Mouse (Mus musculus) Patski (cell line): ENCODE measurements around the gene Snap25. TPM values are rescaled to one million over a fixed set of nuclear protein-coding genes. Genes with fewer than 3 reads are reported as not detected.

ENCODE experiments used
- ATAC-seq: fragments of 100-300 bp; one replicate; pipeline ENCODE4 v1.8.0; 2021
- CTCF ChIA-PET: fragments of 350-600 bp; sonication (Branson Sonifier 250); formaldehyde crosslinking; loops from one replicate; lab custom pipeline; 2022; ENCODE audit warnings: inconsistent platforms; lab: Charles Lee
- POLR2A ChIA-PET: fragments of 350-600 bp; sonication (Branson Sonifier 250); formaldehyde crosslinking; loops from one replicate; lab custom pipeline; 2022; ENCODE audit warnings: antibody characterized with exemption, inconsistent platforms; lab: Charles Lee
- DNase-seq: peaks from one replicate; pipeline ENCODE4 v3.0.0-alpha.2; 2011; ENCODE audit warnings: low read depth, low spot score
- H3K27me3 ChIP-seq: fragments of 371-371 bp; one replicate; pipeline ENCODE4 v1.5.1; 2021
- CTCF ChIP-seq: fragments of 100-300 bp; IDR thresholded peaks from one replicate; pipeline ENCODE4 v1.5.1; 2021
- in situ Hi-C: fragments of 300-500 bp; cut with MboI; formaldehyde crosslinking; loops from 3 replicates; pipeline ENCODE4 v1.11.1; 2018; ENCODE audit warnings: low pct_unique_long_range_greater_than_20kb, mixed read lengths
- polyA plus RNA-seq: library from polyadenylated mRNA; unstranded; gene quantifications from one replicate; pipeline ENCODE4 v1.2.3, GENCODE M21; 2021

The Snap25 gene
- polyA plus RNA-seq, 1 experiment from 2014 or later: not detected

- CTCF ChIA-PET: interaction anchor here (1.5 kb wide), 1 partner anchor 12 kb away, joined by 4 read pairs; no protein-coding TSS in a partner anchor
These were observed 94.9 kb downstream of the Snap25 start for GRCm38 (mm10) chr2:136807992-136808726.

GRCm38 (mm10) chr2:136811331-136811730 lies 98.1 kb downstream of the Snap25 start:
- no peak for DNase-seq
- in situ Hi-C loops: no loop called here
- no peak for ATAC-seq
- ChIA-PET CTCF (no interaction called here), POLR2A (no interaction called here)
- TF ChIP-seq CTCF: no peak
- peaks cover 7% of the 10 kb centered on the region for H3K27me3 ChIP-seq

More at GRCm38 (mm10) chr2:136807992-136808726, 94.9 kb downstream of the Snap25 start:
- DNase-seq (no peak), ATAC-seq (no peak)
- no peak for TF ChIP-seq CTCF
- in situ Hi-C loops: no loop called here
- POLR2A ChIA-PET: no interaction called here
- H3K27me3 ChIP-seq: peaks cover 16% of the 10 kb centered on the region

GRCm38 (mm10) chr2:136816717-136817400 lies 103.6 kb downstream of the Snap25 start:
- ChIA-PET POLR2A (no interaction called here), CTCF (no interaction called here)
- ATAC-seq (no peak), DNase-seq (no peak)
- peaks cover 6% of the 10 kb centered on the region for H3K27me3 ChIP-seq
- no peak for TF ChIP-seq CTCF
- in situ Hi-C loops: no loop called here

GRCm38 (mm10) chr2:136823751-136824716 lies 110.8 kb downstream of the Snap25 start:
- no peak for ATAC-seq
- no peak for TF ChIP-seq CTCF
- ChIA-PET CTCF (no interaction called here), POLR2A (no interaction called here)
- peaks cover 3% of the 10 kb centered on the region for H3K27me3 ChIP-seq
- DNase-seq: no peak
- in situ Hi-C loops: no loop called here

- DNase-seq (no peak), ATAC-seq (no peak)
- CTCF ChIA-PET: no interaction called here
- no peak for TF ChIP-seq CTCF
- POLR2A ChIA-PET: no interaction called here
- in situ Hi-C loops: no loop called here
- H3K27me3 ChIP-seq: no peaks in the 10 kb centered on the region
These were observed 114.4 kb downstream of the Snap25 start for GRCm38 (mm10) chr2:136827612-136828011.

Other genes starting within 250 kb of the Snap25 start
- gene Ankef1, start 211.5 kb upstream of the Snap25 start, polyA plus RNA-seq: not detected
- 52.0 TPM for gene AL731706.2, start 172.2 kb downstream of the Snap25 start, polyA plus RNA-seq
- 6.6 TPM for gene Slx4ip, start 177.8 kb downstream of the Snap25 start, polyA plus RNA-seq
- 17.0 TPM for gene AL731706.1, start 177.9 kb downstream of the Snap25 start, polyA plus RNA-seq
- gene Mkks, start 177.9 kb downstream of the Snap25 start, polyA plus RNA-seq: 24.0 TPM